Mouse (Mus musculus) cerebellum, adult 2 months (tissue): ENCODE measurements at regions not wholly inside any gene's neighbourhood (a gene's known extent, or its start where the extent isn't known, plus 50 kb on each side); places are given as distances from the start of the nearest gene placed in this dataset.

Experiments
- DNase-seq, 2 experiments: peaks; one replicate each; pipeline ENCODE4 v3.0.0; 2021
- H3K27ac ChIP-seq: fragments of 200-500 bp; 2 replicates; pipeline ENCODE4 v1.5.1; 2012; ENCODE audit warnings: low read length, control low read depth, inconsistent platforms; ENCODE audit not compliant: insufficient read depth
- H3K27me3 ChIP-seq: fragments of 200-500 bp; 2 replicates; pipeline ENCODE4 v1.6.1; 2012; ENCODE audit warnings: inconsistent platforms, mild to moderate bottlenecking, low read length, moderate library complexity; ENCODE audit not compliant: control insufficient read depth, insufficient read depth
- H3K4me1 ChIP-seq: fragments of 200-500 bp; 2 replicates; pipeline ENCODE4 v1.6.1; 2011; ENCODE audit warnings: low read length; ENCODE audit not compliant: control insufficient read depth, insufficient read depth
- H3K4me3 ChIP-seq: fragments of 200-500 bp; replicated peaks from 2 replicates; pipeline ENCODE3; 2011; ENCODE audit warnings: mild to moderate bottlenecking, low read depth, low read length, control low read depth; ENCODE audit not compliant: insufficient read depth
- CTCF ChIP-seq: fragments of 200-500 bp; IDR thresholded peaks from 2 replicates; pipeline ENCODE4 v1.5.1; 2011; ENCODE audit warnings: low read depth, mild to moderate bottlenecking, control low read depth, low read length, moderate library complexity, borderline replicate concordance; ENCODE audit not compliant: insufficient read depth
- POLR2A ChIP-seq: fragments of 200-500 bp; IDR thresholded peaks from 2 replicates; pipeline ENCODE4 v1.6.1; 2011; ENCODE audit warnings: low read length, control low read depth, borderline replicate concordance; ENCODE audit not compliant: insufficient read depth
- WGBS: fragments of 180-500 bp; shearing (Covaris S2); methylation state at CpG from one replicate; pipeline ENCODE4 v1.1.7; 2018; 5-methylcytosine and 5-hydroxymethylcytosine counted together

GRCm38 (mm10) chr6:31129170-31129569 lies 170.3 kb upstream of the Klf14 start:
- Histone ChIP-seq H3K4me3 (no peak overlapping the region), H3K27ac (no peak overlapping the region), H3K4me1 (peaks cover 9% of the 10 kb centered on the region), H3K27me3 (no peaks in the 10 kb centered on the region)
- TF ChIP-seq POLR2A: no peak
- 91% methylated on average over 7 of the region's 7 CpGs for WGBS
- no peak for DNase-seq

GRCm38 (mm10) chr6:31129987-31130386 lies 171.1 kb upstream of the Klf14 start:
- 75% methylated on average over 7 of the region's 7 CpGs for WGBS
- TF ChIP-seq POLR2A (no peak), CTCF (no peak)
- H3K4me1 ChIP-seq: peaks cover 7% of the 10 kb centered on the region
- no peak overlapping the region for H3K4me3 ChIP-seq
- no peak for DNase-seq
- no peaks in the 10 kb centered on the region for H3K27me3 ChIP-seq
- H3K27ac ChIP-seq: no peak overlapping the region

- no peak for DNase-seq
- peaks cover 7% of the 10 kb centered on the region for H3K4me1 ChIP-seq
- H3K27me3 ChIP-seq: no peaks in the 10 kb centered on the region
- H3K27ac ChIP-seq: no peak overlapping the region
- TF ChIP-seq POLR2A (no peak), CTCF (no peak)
- WGBS: 92% methylated on average over 1 of the region's 1 CpGs
- no peak overlapping the region for H3K4me3 ChIP-seq
These were observed 171.6 kb upstream of the Klf14 start for GRCm38 (mm10) chr6:31130522-31130921.

- Histone ChIP-seq H3K27me3 (no peaks in the 10 kb centered on the region), H3K4me3 (no peak overlapping the region), H3K27ac (no peak overlapping the region), H3K4me1 (no peaks in the 10 kb centered on the region)
- no peak for DNase-seq
- 68% methylated on average over 9 of the region's 9 CpGs for WGBS
- TF ChIP-seq POLR2A (no peak), CTCF (no peak)
These were observed 172.8 kb upstream of the Klf14 start for GRCm38 (mm10) chr6:31131716-31132115.

GRCm38 (mm10) chr6:31132396-31133190 lies 173.7 kb upstream of the Klf14 start:
- H3K4me1 ChIP-seq: no peaks in the 10 kb centered on the region
- H3K4me3 ChIP-seq: no peak overlapping the region
- no peaks in the 10 kb centered on the region for H3K27me3 ChIP-seq
- TF ChIP-seq CTCF: no peak
- no peak for TF ChIP-seq POLR2A
- 57% methylated on average over 8 of the region's 8 CpGs for WGBS
- DNase-seq: no peak
- no peak overlapping the region for H3K27ac ChIP-seq

- 85% methylated on average over 11 of the region's 11 CpGs for WGBS
These were observed 175.2 kb upstream of the Klf14 start for GRCm38 (mm10) chr6:31133896-31134735.

GRCm38 (mm10) chr6:31134736-31135077 lies 175.8 kb upstream of the Klf14 start:
- no peaks in the 10 kb centered on the region for H3K27me3 ChIP-seq
- DNase-seq: no peak
- WGBS: 67% methylated on average over 8 of the region's 8 CpGs
- TF ChIP-seq POLR2A: no peak
- TF ChIP-seq CTCF: no peak
- no peaks in the 10 kb centered on the region for H3K4me1 ChIP-seq
- no peak overlapping the region for H3K4me3 ChIP-seq
- no peak overlapping the region for H3K27ac ChIP-seq

More at GRCm38 (mm10) chr6:31133896-31134735, 175.2 kb upstream of the Klf14 start:
- H3K27me3 ChIP-seq: no peaks in the 10 kb centered on the region
- no peaks in the 10 kb centered on the region for H3K4me1 ChIP-seq
- no peak for TF ChIP-seq CTCF
- no peak for TF ChIP-seq POLR2A
- H3K4me3 ChIP-seq: no peak overlapping the region
- no peak overlapping the region for H3K27ac ChIP-seq
- peak in 1 of 2 experiments; percentile 55 for DNase-seq

GRCm38 (mm10) chr6:31135580-31135979 lies 176.7 kb upstream of the Klf14 start:
- DNase-seq: no peak
- 88% methylated on average over 6 of the region's 6 CpGs for WGBS
- TF ChIP-seq POLR2A (no peak), CTCF (no peak)
- Histone ChIP-seq H3K27ac (no peak overlapping the region), H3K27me3 (no peaks in the 10 kb centered on the region), H3K4me1 (no peaks in the 10 kb centered on the region; the same call in 1 of the 2 replicates), H3K4me3 (no peak overlapping the region)
